Mouse (Mus musculus) regulatory T cell (primary cell): ENCODE results near the gene Shank3.

ENCODE experiments used
- in situ Hi-C: fragments of 300-600 bp; cut with MboI, MseI; formaldehyde crosslinking; loops from one replicate; pipeline ENCODE4 v1.15.1; 2025; ENCODE audit warnings: high pct_unique_total_duplicates

Shank3 gene

DNA sequence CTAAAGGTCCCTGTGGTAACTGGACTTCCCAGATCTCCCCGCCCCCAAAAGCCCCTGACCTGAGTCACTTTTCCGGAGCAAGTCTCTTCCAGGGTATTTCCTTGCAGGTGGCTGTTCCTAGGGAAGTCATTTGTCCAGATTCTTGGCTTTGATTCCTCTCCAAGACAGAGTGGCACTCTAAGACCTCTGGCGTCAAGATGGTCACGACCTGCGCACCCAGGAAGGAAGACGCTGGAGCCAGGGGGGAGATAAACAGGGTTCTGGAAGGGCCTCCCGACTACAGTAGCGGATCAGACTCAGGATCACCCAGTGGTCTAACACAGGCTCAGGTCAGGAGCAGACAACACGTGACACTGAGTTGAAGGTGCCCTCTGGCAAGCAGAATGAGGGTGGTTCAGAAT, 22.3 kb upstream of the Shank3 start, which contains the start of gene Arsa:
Gene Arsa (minus strand): TSS at position 335 of the 401 bp plus-strand sequence.
- in situ Hi-C loops = no loop called here

DNA sequence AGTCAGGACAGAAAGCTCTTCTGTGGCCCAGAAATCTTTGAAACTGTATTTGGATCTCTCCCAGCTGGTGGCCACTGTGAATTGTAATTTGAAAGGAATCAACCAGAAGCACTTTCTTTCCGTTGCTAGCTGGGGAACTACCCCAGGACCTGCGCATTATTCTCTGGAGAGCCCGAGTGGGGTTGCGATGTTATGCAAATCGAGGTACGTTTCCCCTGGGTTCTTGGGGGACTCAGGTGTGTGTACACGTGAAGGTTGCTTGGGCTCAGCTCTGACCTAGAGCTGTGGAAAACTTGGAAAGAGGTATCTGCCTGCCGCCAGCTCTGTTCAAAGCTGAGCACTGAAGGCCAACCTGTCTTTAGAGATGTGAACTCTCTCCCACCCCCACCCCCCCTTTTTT, 21.6 kb upstream of the Shank3 start:
- in situ Hi-C loops = no loop called here

DNA sequence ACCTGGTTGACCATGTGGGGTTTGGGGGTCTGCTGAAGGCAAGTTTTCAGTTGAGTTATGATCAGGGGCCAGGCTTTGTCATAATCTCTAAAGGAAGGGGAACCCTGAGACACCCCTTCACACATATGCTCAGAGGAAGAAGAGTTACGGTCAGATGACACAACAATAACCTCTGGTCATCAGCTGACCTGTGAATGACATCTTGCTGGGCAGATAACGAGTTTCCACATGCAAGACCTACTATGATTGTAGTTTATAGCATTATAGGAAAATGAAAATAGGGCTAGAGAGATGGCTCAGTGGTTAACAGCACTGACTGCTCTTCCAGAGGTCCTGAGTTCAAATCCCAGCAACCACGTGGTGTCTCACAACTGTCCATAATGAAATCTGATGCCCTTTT, 20.8 kb upstream of the Shank3 start:
- in situ Hi-C loops = no loop called here

DNA sequence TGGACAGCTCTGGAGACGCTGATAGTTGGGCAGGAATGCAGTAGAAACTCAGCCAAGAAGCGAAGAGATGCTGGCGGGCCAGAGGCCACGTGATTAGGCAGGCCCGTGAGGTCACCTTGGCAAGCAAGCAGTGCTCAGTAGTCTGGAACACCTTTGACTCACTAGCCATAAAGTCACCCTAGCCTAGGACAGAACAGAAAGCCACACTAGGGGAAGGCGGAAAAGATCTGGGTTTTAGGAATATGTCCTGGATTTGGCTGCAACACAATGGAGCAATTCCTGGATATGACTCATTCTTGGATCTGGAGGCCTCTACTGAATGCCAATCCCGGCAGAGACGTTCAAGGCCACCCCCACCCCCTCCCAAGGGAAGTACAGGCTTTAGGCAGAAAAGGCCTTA, 18.8 kb upstream of the Shank3 start:
- in situ Hi-C loops = no loop called here

DNA sequence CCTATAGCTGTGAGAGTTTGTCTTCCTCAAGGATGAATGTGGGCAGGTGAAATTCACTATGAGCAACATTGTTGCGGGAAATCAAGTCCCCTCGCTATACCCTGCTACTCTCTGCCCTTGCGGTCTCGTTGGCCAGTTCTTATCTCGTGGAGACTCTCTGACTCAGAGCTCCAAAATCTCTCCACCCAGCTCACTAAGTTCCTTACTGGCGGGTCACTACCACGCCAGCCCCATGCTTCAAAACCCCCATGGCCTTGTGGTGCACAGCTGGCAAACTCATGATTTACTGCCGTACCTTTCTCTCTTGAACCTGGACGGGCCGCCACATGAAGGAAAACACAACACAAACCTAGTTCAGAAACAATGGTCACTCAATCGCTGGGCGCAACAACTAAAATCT, 11.2 kb upstream of the Shank3 start:
- in situ Hi-C loops = no loop called here

DNA sequence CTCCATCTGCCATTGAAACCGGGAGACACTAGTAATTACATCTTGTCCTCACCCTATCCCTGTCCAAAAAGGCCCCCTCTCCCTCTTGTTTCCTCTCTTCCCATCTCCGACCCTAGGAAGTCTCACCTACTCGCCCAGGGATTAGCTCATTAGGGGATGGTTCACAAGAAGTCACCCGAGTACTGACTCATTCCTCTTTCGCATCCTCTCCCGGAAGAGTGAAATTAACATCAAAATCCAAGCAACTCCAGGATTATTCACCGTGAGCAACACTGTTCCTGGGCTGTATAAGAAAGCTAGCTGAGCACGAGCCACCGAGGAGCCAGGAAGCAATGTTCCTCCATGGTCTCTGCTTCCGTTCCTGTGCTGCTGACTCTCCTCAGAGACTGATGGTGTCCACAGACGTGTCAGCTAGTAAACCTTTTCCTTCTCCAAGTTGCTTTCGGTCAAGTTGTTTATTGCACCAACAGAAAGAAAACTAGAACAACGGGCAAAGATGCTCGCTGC, 10.8 kb upstream of the Shank3 start:
- in situ Hi-C loops = no loop called here

DNA sequence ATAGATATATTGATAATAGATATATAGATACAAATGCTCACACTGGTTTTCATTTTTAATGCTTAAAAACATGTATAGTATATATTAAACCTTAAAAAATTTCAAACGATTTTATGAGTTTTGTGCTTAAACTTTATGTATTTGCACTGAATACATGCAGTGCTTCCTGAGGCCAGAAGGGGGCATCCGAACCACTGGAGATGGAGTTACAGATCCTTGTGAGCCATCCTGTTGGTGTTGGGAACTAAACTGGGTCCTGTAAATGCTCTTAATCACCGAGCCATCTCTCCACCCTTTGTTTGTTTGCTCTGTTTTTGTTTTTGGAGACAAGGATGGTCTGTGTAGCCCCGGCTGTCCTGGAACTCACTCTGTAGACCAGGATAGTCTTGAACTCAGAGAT, 4.5 kb upstream of the Shank3 start:
- in situ Hi-C loops = no loop called here

DNA sequence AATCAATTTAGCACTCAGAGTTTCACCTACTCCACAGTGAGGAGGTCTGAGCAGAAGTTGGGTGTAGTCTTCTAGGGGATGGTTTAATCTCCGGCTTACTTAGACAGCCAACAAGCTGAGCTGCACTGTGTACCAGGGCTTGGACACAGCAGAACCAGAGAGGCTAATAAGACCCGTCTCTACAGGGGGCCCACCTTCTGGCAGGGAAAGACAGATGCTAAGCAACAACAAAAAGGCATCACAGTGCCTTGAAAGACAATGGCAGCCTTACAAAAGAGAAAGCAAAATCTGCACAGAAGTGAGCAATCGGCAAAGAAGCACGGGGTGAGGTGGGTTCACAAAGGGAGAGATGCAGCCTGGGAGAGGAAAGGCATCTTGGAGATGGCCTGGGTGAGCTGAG, 3.3 kb upstream of the Shank3 start:
- in situ Hi-C loops = no loop called here

DNA sequence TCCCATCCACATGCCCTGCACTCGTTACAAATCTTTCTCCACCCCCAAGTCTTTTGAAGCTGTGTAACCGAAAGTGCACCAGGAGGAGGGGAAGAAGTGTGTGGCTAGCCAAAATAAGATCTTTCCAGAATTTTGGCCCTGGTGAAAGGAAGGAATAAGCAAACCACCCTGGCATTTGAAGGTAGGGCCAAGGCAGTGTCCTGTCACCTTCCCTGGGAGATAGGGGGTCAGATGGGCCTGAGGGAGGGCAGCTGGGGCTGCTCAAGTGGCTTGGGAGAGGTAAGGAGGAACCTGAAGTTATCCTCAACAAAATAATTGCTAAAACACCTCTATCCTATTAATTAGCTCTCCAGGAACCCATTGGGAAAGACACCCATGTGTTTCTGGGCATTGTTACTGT, 2.6 kb upstream of the Shank3 start:
- in situ Hi-C loops = no loop called here

DNA sequence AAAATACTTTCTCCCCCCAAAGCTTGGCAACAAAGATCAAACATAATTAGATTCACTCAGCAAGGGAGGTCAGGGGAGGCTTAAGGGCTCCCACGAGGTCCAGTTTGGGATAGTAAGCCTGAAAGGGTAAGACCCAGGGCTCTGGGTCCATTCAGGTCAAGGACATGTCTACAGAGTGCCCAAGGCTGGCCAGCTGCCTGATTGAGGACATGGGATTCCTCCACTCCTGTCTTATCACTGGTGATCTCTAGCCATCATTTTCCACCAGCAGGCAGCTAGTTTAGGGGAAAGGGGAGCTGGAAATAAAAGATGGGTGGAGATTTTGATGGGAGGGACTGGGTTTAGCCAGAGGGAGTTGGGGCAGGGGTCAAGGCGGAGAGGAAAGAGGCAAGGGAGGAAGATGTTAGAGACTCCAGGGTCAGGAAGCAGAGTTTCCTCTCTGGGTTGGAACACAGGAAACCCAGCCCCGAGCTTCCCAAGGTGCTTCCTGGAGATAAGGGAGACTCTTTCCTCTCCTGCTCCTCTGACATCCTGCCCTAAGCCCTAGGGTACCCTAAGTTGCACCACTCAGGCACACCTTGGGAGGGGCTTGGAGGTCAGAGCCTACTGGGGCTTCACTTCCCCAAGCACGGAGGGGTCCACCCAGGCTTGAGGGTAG, 1.9 kb upstream of the Shank3 start:
- in situ Hi-C loops = no loop called here

DNA sequence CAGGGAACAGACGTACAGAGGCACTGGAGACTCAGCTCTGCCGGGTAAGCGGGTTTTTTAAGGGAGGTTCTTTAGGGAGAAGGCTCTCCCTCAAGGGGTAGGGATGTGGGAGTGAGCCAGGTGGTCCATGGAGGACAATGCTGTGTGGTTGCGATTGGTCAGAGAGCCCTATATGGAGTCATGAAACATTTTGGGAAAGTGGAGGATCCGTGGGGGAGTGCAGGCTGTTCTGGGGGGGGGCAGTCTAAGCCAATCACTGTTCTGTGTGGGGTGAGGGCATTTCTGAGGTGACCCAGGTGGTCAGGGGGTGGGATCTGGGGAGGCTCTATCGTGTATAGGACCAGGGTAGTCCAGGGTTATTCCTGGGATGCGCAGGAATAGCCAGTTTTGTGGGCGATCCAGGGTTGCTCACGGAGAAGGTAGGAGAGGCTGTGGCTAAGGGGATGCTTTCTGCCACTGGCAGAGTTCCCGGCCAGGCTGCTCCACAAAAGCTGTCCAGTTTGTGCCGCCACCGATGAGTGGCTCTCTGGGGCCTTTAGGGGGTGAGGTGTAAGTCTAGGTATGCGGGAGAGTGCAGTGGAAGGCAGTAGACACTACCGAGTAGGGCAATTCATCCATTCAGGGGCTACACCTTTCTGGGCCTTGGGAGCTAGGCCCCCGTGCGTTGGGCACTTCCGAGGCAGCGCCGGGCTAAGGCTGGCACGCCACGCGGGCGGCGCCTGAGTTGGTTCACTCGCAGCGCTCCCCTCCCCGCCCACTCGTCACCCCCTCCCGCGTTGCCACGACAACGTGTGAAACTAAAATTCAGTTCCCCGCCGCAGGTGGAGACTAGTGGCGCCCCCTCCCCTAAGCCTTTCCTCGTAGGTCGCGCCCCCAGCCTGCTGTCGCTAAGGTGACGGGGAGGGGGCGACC, 1.1 kb upstream of the Shank3 start:
- in situ Hi-C loops = no loop called here

DNA sequence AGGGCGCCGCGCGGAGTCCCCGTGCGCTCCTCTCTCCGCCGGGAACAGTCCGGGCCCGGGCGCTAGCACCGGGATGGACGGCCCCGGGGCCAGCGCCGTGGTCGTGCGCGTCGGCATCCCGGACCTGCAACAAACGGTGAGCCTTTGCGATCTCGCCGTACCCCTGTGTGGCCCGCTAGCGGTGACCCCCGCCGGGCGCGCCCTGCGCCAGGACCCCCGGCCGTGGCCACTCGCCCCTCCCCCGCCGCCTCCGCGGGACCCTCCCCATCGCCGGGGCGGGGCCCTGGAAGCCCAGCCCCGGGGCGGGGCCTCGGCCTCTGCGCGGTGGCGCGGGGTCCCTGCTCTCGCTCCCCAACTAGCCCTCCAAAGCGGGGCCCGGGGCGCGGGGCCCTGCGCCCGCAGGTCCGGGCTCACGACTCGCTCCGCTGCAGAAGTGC, 379 bp downstream of the Shank3 start:
- in situ Hi-C loops = no loop called here

DNA sequence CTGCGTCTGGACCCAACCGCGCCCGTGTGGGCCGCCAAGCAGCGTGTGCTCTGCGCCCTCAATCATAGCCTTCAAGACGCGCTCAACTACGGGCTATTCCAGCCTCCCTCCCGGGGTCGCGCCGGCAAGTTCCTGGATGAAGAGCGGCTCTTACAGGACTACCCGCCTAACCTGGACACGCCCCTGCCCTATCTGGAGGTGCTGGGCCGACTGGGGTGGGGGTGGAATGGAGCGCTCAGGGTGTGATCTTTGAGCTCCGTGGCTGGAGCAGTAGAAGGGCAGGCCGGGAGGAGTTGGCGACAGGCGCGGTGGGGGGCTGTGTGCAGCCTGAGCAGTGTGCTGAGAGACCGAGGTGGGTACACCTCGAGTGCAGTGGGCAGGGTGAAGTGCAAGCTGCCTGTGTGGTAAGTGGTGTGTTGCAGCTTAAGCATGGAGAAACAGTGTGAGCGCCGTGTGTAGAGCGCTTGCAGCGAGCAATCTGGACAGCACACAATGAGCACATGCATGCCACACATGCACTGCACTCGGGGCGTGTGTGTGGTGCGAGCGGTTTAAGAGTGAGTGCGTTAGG, 883 bp downstream of the Shank3 start:
- in situ Hi-C loops = no loop called here

DNA sequence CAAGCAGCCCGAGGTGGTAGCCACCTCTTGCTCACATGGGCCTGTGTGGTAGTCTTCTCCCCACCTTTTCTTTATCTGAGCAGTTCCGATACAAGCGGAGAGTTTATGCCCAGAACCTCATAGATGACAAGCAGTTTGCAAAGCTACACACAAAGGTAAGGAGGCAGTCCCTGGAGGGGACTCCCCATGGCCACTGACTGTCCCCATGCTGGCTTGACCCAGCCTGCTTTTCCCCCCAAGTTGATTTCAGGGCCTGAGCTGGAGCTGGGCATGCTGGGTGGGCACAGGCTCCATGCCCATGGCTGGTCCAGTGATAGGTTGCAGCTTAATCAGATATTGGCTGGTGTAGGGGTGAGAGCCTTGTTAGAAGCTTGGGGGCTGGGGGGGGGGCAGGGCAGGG, 1.9 kb downstream of the Shank3 start:
- in situ Hi-C loops = no loop called here

DNA sequence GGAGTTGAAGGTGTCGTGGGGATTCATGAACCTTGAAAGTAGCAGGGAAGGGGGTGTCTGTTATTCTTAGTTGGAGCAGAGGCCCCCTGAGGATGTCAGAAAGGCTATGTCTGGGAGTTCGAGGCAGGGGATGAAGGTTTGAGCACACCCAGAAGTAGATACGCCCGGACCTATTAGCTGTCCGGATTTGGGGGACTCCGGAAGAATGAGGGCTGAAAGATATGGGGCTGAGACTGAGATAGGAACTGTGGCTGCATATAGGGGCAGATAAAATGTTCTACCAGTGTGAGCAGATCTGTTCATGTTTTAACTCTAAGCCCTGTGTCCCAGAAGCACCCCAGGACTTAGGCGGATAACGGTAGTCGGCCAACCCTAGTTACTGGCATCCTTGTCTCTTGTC, 5.4 kb downstream of the Shank3 start:
- in situ Hi-C loops = no loop called here

DNA sequence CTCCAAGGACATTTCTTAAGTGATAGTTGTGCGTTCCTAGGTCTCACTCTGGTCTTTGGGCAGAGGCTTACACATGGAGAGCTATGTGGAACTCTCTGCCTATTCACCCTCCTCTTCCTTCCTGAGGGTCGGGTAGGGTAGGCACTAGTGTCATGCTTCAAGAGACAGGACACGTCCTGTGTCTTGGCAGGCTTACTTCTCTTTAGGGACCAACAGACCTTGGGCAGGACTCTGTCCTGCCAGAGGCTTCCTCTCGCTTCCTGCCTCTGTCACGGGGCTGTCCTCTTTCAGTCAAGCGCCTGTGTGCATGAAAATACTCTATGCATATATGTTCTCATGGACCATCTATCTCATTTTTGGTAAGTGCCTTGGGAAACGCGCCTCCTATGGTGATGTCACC, 8.3 kb downstream of the Shank3 start:
- in situ Hi-C loops = no loop called here

DNA sequence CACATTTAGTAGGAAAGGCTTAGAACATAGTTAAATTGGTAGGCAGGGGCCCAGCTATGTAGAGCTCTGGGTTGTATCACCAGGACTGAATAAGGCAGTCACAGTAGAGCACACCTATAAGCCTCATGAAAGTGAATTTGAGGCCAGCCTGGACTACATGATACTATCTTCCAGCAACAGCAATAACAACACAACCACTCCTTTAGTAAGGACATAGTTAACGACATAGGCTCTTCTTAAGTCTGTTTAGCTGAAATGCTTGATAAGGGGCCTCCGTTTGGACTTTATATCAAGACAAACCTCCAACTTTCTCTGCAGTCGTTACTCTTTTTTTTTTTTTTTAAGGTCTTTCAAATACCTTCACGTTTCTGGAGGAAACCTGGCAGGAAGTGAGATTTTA, 13.3 kb downstream of the Shank3 start:
- in situ Hi-C loops = no loop called here

DNA sequence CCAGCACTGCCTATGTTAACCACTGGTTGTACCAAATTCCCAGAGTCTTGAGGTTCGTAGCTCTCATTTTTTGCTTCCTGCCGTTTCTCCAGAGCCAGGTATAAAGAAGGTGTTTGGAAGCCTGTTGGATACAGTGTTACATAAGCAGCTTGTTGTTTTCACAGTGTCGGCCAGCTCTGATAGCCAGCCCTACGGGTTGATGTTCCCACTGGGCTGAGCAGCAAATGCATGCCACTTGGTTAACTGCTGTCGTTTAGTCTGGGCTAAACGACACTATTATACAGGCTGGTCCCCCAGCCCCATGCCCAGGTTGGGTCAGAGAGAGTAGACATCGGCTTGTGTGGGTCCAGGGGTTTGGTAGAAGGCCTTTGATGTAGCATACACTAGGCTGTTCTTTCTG, 22.5 kb downstream of the Shank3 start:
- in situ Hi-C loops = no loop called here

DNA sequence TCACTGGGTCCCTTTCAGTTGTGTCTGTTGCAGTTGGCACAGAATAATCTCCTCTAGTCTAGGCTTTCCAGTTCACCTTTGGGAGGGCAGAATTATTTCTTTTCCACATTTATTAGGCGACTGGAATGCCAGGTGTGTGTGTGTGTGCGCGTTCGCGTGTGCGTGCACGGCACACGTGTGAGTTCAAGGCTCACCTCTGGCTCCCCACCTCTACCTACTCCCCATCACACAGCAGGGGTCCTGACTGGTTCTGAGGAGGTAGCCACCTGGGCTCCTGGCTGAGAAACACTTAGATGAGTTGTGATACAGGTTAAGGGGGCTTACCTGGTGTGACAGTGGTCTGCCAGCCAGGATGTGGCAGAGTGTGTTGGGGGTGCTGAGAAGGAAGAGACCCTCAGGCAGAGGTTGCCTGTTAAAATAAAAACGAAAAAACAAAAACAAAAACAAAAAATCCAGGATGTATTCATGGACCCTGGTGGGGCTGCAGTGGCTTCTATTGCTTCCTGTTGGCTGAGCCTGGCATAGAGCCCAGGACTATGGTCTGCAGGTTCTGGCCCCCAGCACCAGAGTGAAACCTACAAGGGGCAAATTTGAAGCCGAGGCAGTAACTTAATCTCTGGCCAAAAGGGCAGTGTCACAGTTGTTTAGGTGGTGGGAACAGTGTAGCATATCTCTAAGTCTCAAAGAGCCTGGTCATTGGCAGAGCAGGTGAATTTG, 23.3 kb downstream of the Shank3 start:
- in situ Hi-C loops = no loop called here

DNA sequence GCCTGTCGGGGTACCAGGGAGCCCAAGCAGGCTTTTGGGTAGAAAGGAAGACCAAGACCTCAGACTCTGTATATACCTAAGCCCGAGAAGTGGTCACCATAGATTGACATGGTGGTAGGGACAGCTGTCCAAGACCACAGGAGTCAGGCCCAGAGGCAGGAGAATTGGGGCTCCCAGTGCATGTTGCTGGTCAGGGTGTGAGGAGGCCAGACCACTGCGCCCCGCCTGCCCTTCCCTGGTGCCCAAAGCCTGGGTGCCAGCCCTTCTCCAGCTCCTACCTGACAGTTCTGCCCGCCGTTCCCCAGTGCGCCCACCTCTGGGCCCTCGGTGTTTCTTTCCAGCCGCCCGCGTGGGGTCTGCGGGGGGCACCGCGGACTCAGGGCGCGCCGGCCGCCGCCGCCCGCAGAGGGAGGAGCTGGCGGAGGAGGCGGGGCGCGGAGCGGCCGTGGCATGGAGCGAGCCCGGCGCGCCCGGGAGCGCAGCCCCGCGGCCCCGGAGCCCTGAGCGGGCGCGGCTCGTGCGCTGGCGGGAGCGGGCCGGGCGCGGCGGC, 23.9 kb downstream of the Shank3 start:
- in situ Hi-C loops = no loop called here

DNA sequence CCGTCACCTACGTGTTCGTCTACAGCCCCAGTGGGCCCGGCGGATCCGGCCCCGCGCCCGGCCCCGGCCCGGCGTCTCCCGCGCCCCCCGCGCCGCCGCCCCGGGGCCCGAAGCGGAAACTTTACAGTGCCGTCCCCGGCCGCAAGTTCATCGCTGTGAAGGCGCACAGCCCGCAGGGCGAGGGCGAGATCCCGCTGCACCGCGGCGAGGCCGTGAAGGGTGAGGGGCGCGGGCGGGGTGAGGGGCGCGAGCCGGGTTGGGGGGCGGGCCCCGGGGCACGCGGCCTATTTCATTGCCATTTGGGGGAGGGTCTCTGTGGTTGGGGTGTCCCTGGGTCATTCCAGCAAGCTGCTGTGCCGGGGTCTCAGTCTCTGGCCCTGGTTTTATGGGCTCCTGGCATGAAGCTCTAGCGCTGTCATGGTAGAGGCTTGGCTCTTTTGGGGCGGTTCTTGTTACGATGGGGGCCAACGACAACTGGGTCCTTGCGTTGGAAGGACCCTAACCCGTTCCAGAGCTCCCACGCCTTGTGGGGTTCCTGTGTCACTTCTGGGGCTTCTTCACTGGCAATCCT, 24.7 kb downstream of the Shank3 start:
- in situ Hi-C loops = no loop called here
